Mouse (Mus musculus): ENCODE measurements around the gene Adgrg1. TPM values are rescaled to one million over a fixed set of nuclear protein-coding genes. Genes with fewer than 3 reads are reported as not detected.

The Adgrg1 gene
- polyA plus RNA-seq, 1 experiment from 2014 or later, result 39.0 TPM

DNA sequence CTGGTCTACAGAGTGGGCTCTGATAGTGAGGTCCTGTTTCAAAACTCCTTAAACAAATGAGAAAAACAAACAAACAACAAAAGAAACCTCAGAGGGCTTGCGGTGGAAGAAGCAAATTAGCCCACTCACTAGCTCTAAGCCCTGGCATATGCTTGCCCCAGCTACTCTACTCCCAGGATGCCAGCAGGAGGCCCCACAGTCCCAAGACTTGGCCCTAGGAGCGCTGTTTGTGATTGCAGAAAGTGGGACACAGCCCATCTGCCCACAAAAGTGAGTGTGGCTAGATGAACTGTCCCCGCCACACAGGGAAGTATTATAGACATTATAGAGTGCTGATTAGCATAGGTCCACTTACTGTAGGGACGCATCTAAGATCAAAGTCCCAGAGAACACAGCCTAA is 26.1 kb upstream of the Adgrg1 start:
- H3K9ac ChIP-seq (replicated peaks; ENCODE audit: low read depth), result no peak overlapping the region
- DNase-seq (ENCODE audit: low spot score) (no peak), ATAC-seq (no peak)
- no peak overlapping the region for H3K27ac ChIP-seq (ENCODE audit: low read length)
- H3K36me3 ChIP-seq (ENCODE audit: insufficient read depth, low read length), result no peaks in the 10 kb centered on the region
- H3K4me3 ChIP-seq (ENCODE audit: low read depth, low read length), result no peak overlapping the region
- no peak for TF ChIP-seq EP300 (IDR thresholded peaks at IDR 0.05)
- TF ChIP-seq CTCF (IDR thresholded peaks at IDR 0.05), result no peak
- no peaks in the 10 kb centered on the region for H3K9me3 ChIP-seq (ENCODE audit: low read length)
- no peaks in the 10 kb centered on the region for H3K4me1 ChIP-seq (ENCODE audit: insufficient read depth, low read depth, low read length)
- no peaks in the 10 kb centered on the region for H3K27me3 ChIP-seq (replicated peaks; ENCODE audit: insufficient read depth, low read length)
- H3K4me2 ChIP-seq (replicated peaks; ENCODE audit: low read depth, low read length), result no peak overlapping the region
- WGBS, result 66% methylated on average over 4 of the region's 4 CpGs

DNA sequence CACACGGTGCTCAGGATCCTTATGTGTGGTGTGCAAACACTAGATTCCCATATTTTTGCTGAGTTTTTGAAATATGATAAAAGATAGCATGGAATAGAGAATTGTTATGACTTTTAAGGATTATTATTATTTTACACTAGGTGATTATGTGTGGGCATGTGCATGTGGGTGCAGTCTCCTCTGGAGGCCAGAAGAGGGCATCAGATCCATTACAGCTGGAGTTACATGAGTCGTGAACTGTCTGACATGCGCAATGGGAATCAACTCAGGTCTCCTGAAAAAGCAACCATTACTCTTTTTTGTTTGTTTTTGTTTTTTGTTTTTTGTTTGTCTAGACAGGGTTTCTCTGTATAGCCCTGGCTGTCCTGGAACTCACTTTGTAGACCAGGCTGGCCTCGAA is 25.5 kb upstream of the Adgrg1 start:
- Histone ChIP-seq H3K4me1 (ENCODE audit: insufficient read depth, low read depth, low read length) (peaks cover 2% of the 10 kb centered on the region; the same call in 1 of the 2 replicates), H3K9ac (replicated peaks; ENCODE audit: low read depth) (no peak overlapping the region), H3K27me3 (replicated peaks; ENCODE audit: insufficient read depth, low read length) (no peaks in the 10 kb centered on the region), H3K36me3 (ENCODE audit: insufficient read depth, low read length) (no peaks in the 10 kb centered on the region), H3K4me2 (replicated peaks; ENCODE audit: low read depth, low read length) (no peak overlapping the region), H3K4me3 (ENCODE audit: low read depth, low read length) (no peak overlapping the region), H3K27ac (ENCODE audit: low read length) (no peak overlapping the region), H3K9me3 (ENCODE audit: low read length) (no peaks in the 10 kb centered on the region)
- 72% methylated on average over 3 of the region's 4 CpGs for WGBS
- TF ChIP-seq CTCF (IDR thresholded peaks at IDR 0.05), result peak; percentile 35; the same call in 1 of the 2 replicates
- TF ChIP-seq EP300 (IDR thresholded peaks at IDR 0.05), result no peak
- DNase-seq (ENCODE audit: low spot score), result no peak
- no peak for ATAC-seq

DNA sequence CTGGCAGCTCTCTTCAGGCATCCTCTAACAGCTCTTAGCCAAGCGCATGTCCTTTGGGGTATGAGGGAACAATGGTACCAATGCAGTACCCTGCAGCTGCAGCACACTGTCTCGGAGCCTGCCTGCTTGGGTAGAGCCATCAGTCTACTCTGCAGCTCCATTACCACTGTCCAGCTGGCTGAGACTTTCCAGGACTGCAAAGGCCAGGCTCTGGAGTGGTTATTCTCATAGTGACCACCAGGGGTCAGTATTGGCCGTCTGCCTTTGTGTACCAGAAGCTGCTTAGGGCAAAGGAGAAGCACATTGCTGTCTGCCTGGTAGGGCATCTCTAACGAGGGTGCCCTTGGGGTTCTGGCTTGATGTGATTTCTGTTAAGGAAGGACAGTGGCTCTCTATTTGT is 24.5 kb upstream of the Adgrg1 start:
- Histone ChIP-seq H3K9ac (replicated peaks; ENCODE audit: low read depth) (no peak overlapping the region), H3K9me3 (ENCODE audit: low read length) (no peaks in the 10 kb centered on the region), H3K4me1 (ENCODE audit: insufficient read depth, low read depth, low read length) (peaks cover 9% of the 10 kb centered on the region; the same call in 1 of the 2 replicates), H3K27ac (ENCODE audit: low read length) (no peak overlapping the region), H3K4me2 (replicated peaks; ENCODE audit: low read depth, low read length) (no peak overlapping the region), H3K4me3 (ENCODE audit: low read depth, low read length) (no peak overlapping the region), H3K36me3 (ENCODE audit: insufficient read depth, low read length) (no peaks in the 10 kb centered on the region), H3K27me3 (replicated peaks; ENCODE audit: insufficient read depth, low read length) (no peaks in the 10 kb centered on the region)
- TF ChIP-seq EP300 (IDR thresholded peaks at IDR 0.05), result no peak
- peak; percentile 98 for TF ChIP-seq CTCF (IDR thresholded peaks at IDR 0.05)
- DNase-seq (ENCODE audit: low spot score), result peak; percentile 86
- 0 out of 2 replicates have a peak, but pooled peaks have one; percentile 13 for ATAC-seq
- WGBS, result 18% methylated on average over 4 of the region's 4 CpGs

DNA sequence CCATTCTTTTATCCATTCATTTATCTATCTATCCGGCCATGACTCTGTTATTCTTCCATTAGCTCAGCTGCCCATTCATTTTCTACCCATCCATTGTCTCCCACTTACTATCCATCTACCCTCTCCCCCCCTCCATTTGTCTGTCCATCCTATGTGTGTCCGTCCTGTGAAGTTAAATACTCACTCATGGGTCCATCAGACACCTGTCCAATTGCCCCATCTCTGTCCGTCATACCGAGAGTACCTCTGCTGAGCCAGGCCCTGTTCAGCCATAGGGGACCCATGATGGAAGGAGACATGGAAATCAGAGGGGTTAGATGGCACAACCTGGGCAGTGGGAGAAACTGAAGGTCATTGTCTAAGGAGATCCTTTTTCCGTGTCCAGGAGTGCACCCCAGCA is 24.1 kb upstream of the Adgrg1 start:
- 78% methylated on average over 5 of the region's 5 CpGs for WGBS
- H3K36me3 ChIP-seq (ENCODE audit: insufficient read depth, low read length), result no peaks in the 10 kb centered on the region
- H3K27me3 ChIP-seq (replicated peaks; ENCODE audit: insufficient read depth, low read length), result no peaks in the 10 kb centered on the region
- DNase-seq (ENCODE audit: low spot score) (no peak), ATAC-seq (no peak)
- H3K4me1 ChIP-seq (ENCODE audit: insufficient read depth, low read depth, low read length), result peaks cover 9% of the 10 kb centered on the region; the same call in 1 of the 2 replicates
- no peak overlapping the region for H3K4me2 ChIP-seq (replicated peaks; ENCODE audit: low read depth, low read length)
- TF ChIP-seq CTCF (IDR thresholded peaks at IDR 0.05) (no peak), EP300 (IDR thresholded peaks at IDR 0.05) (no peak)
- no peak overlapping the region for H3K27ac ChIP-seq (ENCODE audit: low read length)
- no peak overlapping the region for H3K9ac ChIP-seq (replicated peaks; ENCODE audit: low read depth)
- no peak overlapping the region for H3K4me3 ChIP-seq (ENCODE audit: low read depth, low read length)
- H3K9me3 ChIP-seq (ENCODE audit: low read length), result no peaks in the 10 kb centered on the region

DNA sequence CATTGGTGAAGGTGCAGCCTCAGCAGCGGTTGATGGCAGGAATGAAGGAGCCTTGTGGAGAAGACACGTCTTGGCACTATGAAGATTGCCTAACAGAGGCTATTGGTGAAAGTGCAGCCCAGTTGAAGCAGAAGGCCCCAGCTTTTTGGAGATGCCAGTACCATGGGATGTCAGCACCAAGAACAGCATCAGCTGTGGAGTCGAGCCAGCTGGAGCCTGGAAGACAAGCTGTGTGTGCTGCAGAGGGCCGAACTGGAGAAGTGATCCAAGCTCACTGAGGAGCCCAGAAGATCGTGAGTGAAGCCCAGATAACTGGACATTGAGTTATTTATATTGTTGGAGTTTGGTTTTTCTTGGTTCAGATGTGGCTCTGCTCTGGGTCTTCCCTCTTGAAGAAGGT is 22.5 kb upstream of the Adgrg1 start:
- TF ChIP-seq EP300 (IDR thresholded peaks at IDR 0.05), result no peak
- no peak for TF ChIP-seq CTCF (IDR thresholded peaks at IDR 0.05)

DNA sequence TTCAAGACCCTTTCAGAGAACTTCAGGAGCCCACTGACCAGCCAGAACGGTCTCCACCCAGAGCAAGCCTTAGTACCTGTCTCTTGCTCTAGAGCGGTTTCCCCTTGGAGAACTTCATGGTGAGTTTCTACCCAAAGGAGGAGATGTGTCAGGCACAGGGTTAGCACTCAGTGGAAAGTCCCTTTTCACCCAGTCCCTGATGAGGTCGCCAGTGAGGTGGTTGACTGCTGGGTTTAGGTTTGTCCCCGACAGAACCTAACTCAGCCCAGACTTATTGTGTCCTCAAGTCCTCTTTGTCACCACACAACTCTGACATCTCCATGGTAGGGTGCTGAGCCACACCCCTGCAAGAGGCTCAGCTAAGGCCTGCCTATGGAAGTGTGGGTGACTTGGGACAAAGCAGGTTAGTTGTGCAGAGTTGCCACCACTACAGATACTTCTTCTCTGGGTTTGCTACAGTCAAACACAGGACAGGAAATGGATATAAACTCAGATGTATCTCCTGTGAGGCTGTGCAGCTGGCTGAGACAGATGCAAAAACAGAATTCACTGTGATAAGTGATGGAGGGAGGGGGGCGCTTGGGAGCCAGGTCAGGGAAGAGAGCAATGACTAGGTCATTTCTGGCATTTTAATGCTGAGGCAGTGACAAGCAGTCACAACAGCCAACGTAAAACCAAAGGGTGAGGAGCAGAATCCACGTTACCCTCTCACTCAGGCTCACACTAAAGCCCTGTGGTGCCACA is 20.8 kb upstream of the Adgrg1 start:
- peaks cover 9% of the 10 kb centered on the region; the same call in 1 of the 2 replicates for H3K4me1 ChIP-seq (ENCODE audit: insufficient read depth, low read depth, low read length)
- 50% methylated on average over 7 of the region's 7 CpGs for WGBS
- no peak overlapping the region for H3K4me3 ChIP-seq (ENCODE audit: low read depth, low read length)
- H3K27ac ChIP-seq (ENCODE audit: low read length), result peak overlapping the region; percentile 76; the same call in 1 of the 2 replicates
- no peak overlapping the region for H3K4me2 ChIP-seq (replicated peaks; ENCODE audit: low read depth, low read length)
- no peak for DNase-seq (ENCODE audit: low spot score)
- no peaks in the 10 kb centered on the region for H3K27me3 ChIP-seq (replicated peaks; ENCODE audit: insufficient read depth, low read length)
- no peak for ATAC-seq
- no peak for TF ChIP-seq CTCF (IDR thresholded peaks at IDR 0.05)
- TF ChIP-seq EP300 (IDR thresholded peaks at IDR 0.05), result no peak
- no peaks in the 10 kb centered on the region for H3K36me3 ChIP-seq (ENCODE audit: insufficient read depth, low read length)
- H3K9ac ChIP-seq (replicated peaks; ENCODE audit: low read depth), result no peak overlapping the region
- H3K9me3 ChIP-seq (ENCODE audit: low read length), result no peaks in the 10 kb centered on the region

More for the DNA sequence above, 22.5 kb upstream of the Adgrg1 start:
- no peak overlapping the region for H3K4me2 ChIP-seq (replicated peaks; ENCODE audit: low read depth, low read length)
- DNase-seq (ENCODE audit: low spot score), result no peak
- H3K27me3 ChIP-seq (replicated peaks; ENCODE audit: insufficient read depth, low read length), result no peaks in the 10 kb centered on the region
- no peaks in the 10 kb centered on the region for H3K9me3 ChIP-seq (ENCODE audit: low read length)
- no peak overlapping the region for H3K9ac ChIP-seq (replicated peaks; ENCODE audit: low read depth)
- ATAC-seq, result no peak
- H3K36me3 ChIP-seq (ENCODE audit: insufficient read depth, low read length), result no peaks in the 10 kb centered on the region
- no peak overlapping the region for H3K4me3 ChIP-seq (ENCODE audit: low read depth, low read length)
- no peak overlapping the region for H3K27ac ChIP-seq (ENCODE audit: low read length)
- peaks cover 9% of the 10 kb centered on the region; the same call in 1 of the 2 replicates for H3K4me1 ChIP-seq (ENCODE audit: insufficient read depth, low read depth, low read length)
- WGBS, result 71% methylated on average over 5 of the region's 5 CpGs

Data from lung, postnatal 0 days (tissue).